Mouse (Mus musculus): ENCODE results near the gene Olfr836. TPM values are rescaled to one million over a fixed set of nuclear protein-coding genes. Genes with fewer than 3 reads are reported as not detected.
"Not testable (repeated sequence)": the region's sequence is repeated elsewhere in the genome, so short reads cannot be mapped to it uniquely, and the experiment has no call there.

Gene Olfr836
- polyA plus RNA-seq (2012; rRNA removed), result not detected in 2 replicates

DNA sequence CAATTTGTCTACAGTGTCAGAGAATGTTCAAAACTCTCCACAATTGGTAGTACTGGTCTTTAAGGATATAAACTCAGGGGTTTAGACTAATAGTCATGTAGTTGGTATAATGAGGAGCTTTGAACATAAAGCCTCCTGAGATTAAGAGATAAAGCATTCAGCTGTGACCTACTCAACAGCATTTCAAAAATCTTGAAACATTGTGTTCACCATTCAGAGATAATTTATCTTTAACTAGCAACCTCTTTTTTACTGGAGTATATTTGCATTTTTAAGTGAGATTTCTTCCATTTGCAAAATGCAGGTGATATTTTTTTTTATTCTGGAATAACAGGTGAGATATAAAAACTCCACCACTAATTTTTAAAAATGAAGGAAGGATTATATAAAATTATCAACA lies at the start of gene Olfr836:
TSS of gene Olfr836 (plus strand) at position 301 of the 400 bp plus-strand sequence.
- TF ChIP-seq POLR2A (IDR thresholded peaks at IDR 0.05; ENCODE audit: borderline replicate concordance, extremely low read depth, insufficient read depth, insufficient read length, poor library complexity, severe bottlenecking) (no peak), CTCF (IDR thresholded peaks at IDR 0.05; ENCODE audit: borderline replicate concordance, extremely low read depth, insufficient read depth, insufficient read length) (no peak)
- DNase-seq (ENCODE audit: low read depth), result no peak

DNA sequence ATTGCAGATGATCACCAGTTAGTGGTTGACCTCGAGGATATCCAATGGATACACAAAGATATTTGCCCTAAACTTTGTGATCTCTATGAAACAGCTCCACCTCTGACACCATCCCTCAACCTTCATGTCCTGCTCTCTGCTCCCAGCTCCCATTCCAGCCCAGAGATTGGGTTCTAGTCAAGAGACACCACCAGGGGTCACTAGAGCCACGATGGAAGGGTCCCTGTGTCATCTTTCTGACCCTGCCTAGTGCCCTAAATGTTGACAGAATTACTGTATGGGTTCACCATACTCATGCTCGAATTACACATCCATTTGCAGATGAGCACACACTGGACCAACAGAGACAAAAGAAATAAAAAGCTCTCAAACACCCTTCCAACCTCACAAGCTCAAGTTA lies 35.2 kb upstream of the Olfr836 start:
- DNase-seq (ENCODE audit: low read depth), result no peak

DNA sequence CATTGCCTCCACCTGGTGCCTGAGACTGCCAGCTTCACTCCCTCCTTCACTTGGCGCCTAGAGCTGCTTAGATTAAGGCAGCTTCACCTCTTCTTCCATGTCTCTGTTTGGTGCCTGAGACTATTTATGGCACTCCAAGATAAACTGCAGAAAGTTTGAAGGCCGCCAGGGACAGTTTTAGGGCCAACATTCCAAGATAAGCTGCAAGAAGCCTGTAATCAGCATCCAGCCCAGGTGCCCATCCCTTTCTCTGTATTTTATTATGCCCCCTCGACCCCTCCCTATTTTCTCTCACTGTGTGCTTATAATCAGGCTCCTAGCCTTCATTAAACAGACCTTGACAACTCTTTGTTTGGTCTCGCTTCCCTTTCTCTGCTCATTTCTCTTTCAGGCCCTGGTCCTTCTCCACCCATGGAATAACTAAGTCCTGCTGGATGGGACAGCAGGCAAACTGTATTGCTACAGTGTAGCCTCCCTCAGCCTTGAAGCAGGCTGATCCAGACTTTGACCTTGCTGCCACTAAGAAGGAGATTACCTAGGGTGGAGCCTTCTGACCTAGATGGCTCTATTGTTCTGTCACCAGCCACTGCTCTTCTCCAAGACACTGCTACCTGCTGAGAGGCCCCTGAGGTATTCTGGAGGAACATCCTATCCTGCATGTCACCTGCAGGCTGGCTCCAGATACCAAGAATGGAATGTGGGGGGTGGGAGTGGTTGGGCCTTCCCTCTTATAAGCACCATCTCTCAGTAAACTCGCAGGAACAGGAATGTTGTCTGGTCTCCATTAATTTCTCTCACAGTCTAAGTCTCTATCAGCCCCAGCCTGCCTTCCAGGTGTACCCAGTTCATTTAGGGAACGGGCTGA lies 27.1 kb upstream of the Olfr836 start:
- DNase-seq (ENCODE audit: low read depth), result not testable (repeated sequence)

More for the DNA sequence above, 35.2 kb upstream of the Olfr836 start:
- no peak for TF ChIP-seq CTCF (IDR thresholded peaks at IDR 0.05; ENCODE audit: borderline replicate concordance, extremely low read depth, insufficient read depth, insufficient read length)

DNA sequence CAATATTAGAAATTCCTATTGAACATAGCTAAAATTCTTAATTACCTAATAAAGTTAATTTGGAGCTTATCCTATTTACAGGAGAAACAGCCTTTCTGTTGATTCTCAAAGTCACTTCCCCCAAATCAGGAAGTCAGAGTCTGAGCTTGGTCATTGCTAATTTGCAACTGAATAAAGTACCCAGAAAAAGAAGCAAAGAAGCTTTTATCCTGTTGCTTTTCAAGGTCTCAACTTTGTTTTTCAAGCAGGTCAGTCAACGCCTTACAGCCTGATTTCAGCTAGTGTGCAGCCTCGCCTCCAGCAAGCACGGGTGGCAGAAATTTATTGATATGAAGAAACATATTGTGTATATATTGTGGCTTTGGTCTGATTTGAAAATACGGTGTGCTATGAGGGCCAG lies 22.9 kb upstream of the Olfr836 start:
- TF ChIP-seq CTCF (IDR thresholded peaks at IDR 0.05; ENCODE audit: borderline replicate concordance, extremely low read depth, insufficient read depth, insufficient read length) (no peak), POLR2A (IDR thresholded peaks at IDR 0.05; ENCODE audit: borderline replicate concordance, extremely low read depth, insufficient read depth, insufficient read length, poor library complexity, severe bottlenecking) (no peak)
- DNase-seq (ENCODE audit: low read depth), result no peak

DNA sequence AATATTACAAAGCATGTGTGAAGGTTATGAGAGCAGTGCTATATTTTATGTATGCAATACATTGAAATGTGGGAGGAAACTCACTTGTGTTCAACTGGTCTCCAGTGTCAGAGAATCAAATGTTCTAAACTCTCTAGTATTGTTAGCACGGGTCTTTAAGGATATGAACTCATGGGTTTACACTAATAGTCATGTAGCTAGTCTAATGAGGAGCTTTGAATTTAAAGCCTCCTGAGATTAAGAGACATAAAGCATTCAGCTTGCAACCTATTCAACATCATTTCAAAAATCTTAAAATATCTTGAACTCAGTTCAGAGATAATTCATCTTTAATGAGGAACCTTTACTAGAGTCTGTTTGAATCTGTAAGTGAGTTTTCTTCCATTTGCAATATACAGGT lies 15.8 kb downstream of the Olfr836 start, which contains the start of gene Olfr837:
TSS of gene Olfr837 (plus strand) at position 301 of the 400 bp plus-strand sequence.
- TF ChIP-seq POLR2A (IDR thresholded peaks at IDR 0.05; ENCODE audit: borderline replicate concordance, extremely low read depth, insufficient read depth, insufficient read length, poor library complexity, severe bottlenecking) (no peak), CTCF (IDR thresholded peaks at IDR 0.05; ENCODE audit: borderline replicate concordance, extremely low read depth, insufficient read depth, insufficient read length) (no peak)
- DNase-seq (ENCODE audit: low read depth), result no peak

Other genes with a start within 250 kb of the Olfr836 start
- gene Olfr830, start 245.7 kb upstream of the Olfr836 start, polyA plus RNA-seq (2012; rRNA removed), result not detected in 2 replicates
- gene Olfr832, start 183.3 kb upstream of the Olfr836 start, polyA plus RNA-seq (2012; rRNA removed), result not detected in 2 replicates
- gene Olfr834, start 132.4 kb upstream of the Olfr836 start, polyA plus RNA-seq (2012; rRNA removed), result not detected in 2 replicates
- gene Olfr835, start 87.6 kb upstream of the Olfr836 start, polyA plus RNA-seq (2012; rRNA removed), result not detected in 2 replicates
- not detected in 2 replicates for gene Olfr837, start 15.9 kb downstream of the Olfr836 start, polyA plus RNA-seq (2012; rRNA removed)
- gene Olfr839-ps1, start 56.9 kb downstream of the Olfr836 start, polyA plus RNA-seq (2012; rRNA removed), result not detected in 2 replicates
- gene Olfr843, start 131.6 kb downstream of the Olfr836 start, polyA plus RNA-seq (2012; rRNA removed), result not detected in 2 replicates
- not detected in 2 replicates for gene Olfr844, start 196.0 kb downstream of the Olfr836 start, polyA plus RNA-seq (2012; rRNA removed)
- not detected in 2 replicates for gene Olfr845, start 216.1 kb downstream of the Olfr836 start, polyA plus RNA-seq (2012; rRNA removed)
- not detected in 2 replicates for gene Olfr846, start 243.6 kb downstream of the Olfr836 start, polyA plus RNA-seq (2012; rRNA removed)

Measured in brain, embryonic 14.5 days (tissue).